Mouse (Mus musculus) neural tube, embryonic 14.5 days (tissue): ENCODE data around the gene Tnip1. TPM values are rescaled to one million over a fixed set of nuclear protein-coding genes. Genes with fewer than 3 reads are reported as not detected.

Experiments
- ATAC-seq: fragments of 200-750 bp; cut with Nextera tagmentation; 2 replicates; pipeline ENCODE4 v1.8.0; 2017; ENCODE audit warnings: low read depth, mild to moderate bottlenecking, moderate TSS enrichment, moderate library complexity
- H3K27ac ChIP-seq: fragments of 300-500 bp; sonication (generic); 2 replicates; pipeline ENCODE4 v1.5.1; 2014; ENCODE audit warnings: low read depth, mild to moderate bottlenecking, control low read depth, low read length, moderate library complexity, mixed read lengths
- H3K27me3 ChIP-seq: fragments of 300-500 bp; sonication (generic); 2 replicates; pipeline ENCODE4 v1.6.1; 2014; ENCODE audit warnings: low read length; ENCODE audit not compliant: control insufficient read depth, insufficient read depth
- H3K36me3 ChIP-seq: fragments of 300-500 bp; sonication (generic); 2 replicates; pipeline ENCODE4 v1.6.1; 2014; ENCODE audit warnings: low read length, mixed read lengths; ENCODE audit not compliant: control insufficient read depth, insufficient read depth
- H3K4me1 ChIP-seq: fragments of 300-500 bp; sonication (generic); 2 replicates; pipeline ENCODE4 v1.6.1; 2014; ENCODE audit warnings: low read length; ENCODE audit not compliant: control insufficient read depth, insufficient read depth
- H3K4me2 ChIP-seq: fragments of 300-500 bp; sonication (generic); 2 replicates; pipeline ENCODE4 v1.6.1; 2014; ENCODE audit warnings: mild to moderate bottlenecking, low read depth, low read length, control low read depth
- H3K4me3 ChIP-seq: fragments of 300-500 bp; sonication (generic); 2 replicates; pipeline ENCODE4 v1.5.1; 2014; ENCODE audit warnings: low read depth, low read length, control low read depth, mixed read lengths
- H3K9ac ChIP-seq: fragments of 300-500 bp; sonication (generic); replicated peaks from 2 replicates; pipeline ENCODE4 v1.6.1; 2014; ENCODE audit warnings: low read depth, mild to moderate bottlenecking, control low read depth, low read length, mixed read lengths
- H3K9me3 ChIP-seq: fragments of 300-500 bp; sonication (generic); 2 replicates; pipeline ENCODE4 v1.6.1; 2016; ENCODE audit warnings: low read length; ENCODE audit not compliant: control insufficient read depth
- WGBS: fragments of 180-500 bp; shearing (Covaris S2); extraction: QIAGEN DNeasy Blood & Tissue Kit; methylation state at CpG from one replicate; pipeline ENCODE4 v1.1.7; 2014; 5-methylcytosine and 5-hydroxymethylcytosine counted together
- polyA plus RNA-seq: library from polyadenylated mRNA; unstranded; fragments of >200 nt; fragmentation: Nextera tagmentation; extraction: Ambion mirVana; gene quantifications from 2 replicates; pipeline ENCODE4 v1.2.1, GENCODE M21; 2014

The Tnip1 gene
- polyA plus RNA-seq, 1 experiment from 2014 or later, result 16.1 TPM

DNA sequence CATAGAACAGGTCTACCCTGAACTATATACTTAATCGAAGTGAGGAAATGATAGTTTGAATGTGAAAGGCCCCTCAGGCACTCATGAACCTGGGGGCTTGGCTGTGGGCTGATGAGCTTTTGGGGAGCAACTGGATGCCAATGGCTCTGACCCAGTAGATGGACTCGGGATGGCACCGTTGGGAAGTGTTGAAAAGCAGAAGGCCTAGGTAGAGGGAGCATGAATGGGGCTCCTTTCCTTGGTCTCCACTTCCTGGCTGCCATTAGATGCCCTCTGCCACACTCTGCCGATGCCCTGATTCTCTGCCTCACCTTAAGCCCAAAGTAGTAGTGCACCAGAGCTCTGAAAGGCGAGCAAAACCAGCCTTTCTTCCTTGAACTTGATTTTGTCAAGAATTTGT, 86.7 kb downstream of the Tnip1 start:
- Histone ChIP-seq H3K4me3 (no peak overlapping the region), H3K36me3 (peaks cover 25% of the 10 kb centered on the region), H3K4me2 (no peak overlapping the region), H3K27ac (no peak overlapping the region), H3K4me1 (no peaks in the 10 kb centered on the region), H3K9me3 (no peaks in the 10 kb centered on the region), H3K27me3 (no peaks in the 10 kb centered on the region), H3K9ac (no peak overlapping the region)
- 94% methylated on average over 5 of the region's 5 CpGs for WGBS
- ATAC-seq, result no peak

DNA sequence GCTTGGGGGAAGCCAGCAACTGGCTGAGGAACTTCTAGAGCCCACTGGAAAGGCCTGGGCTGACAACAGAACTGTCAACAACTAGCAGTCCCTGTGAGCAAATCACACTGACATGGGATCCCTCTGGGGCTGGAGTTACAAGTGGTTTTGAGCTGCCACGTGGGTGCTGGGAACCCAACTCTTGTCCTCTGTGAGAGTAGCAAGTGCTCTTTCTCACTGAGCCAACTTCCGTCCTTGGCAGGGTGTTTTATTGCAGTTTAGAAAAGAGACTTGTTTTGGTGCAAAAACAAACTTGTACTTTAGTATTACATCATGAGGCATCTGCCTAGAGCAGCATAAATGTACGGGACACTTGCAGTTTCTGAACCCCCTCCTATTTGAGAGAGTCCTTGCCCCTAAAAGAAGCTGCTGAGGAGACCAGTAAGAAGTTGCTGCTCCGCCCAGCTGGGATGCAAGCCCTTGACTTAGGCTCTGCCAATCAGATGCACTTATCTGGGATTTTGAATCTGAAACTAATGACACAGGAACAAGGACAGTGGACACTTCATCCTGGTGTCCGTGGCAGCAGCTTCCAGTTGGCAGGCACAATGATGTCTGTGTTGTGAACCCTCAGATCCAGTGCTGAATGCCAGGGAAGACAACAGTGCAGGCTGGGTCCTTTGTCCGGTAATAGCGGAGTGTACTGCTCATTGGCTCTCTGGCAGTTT, 90.7 kb downstream of the Tnip1 start:
- Histone ChIP-seq H3K4me1 (peaks cover 17% of the 10 kb centered on the region), H3K9me3 (no peaks in the 10 kb centered on the region), H3K36me3 (peaks cover 31% of the 10 kb centered on the region), H3K27me3 (no peaks in the 10 kb centered on the region), H3K4me2 (no peak overlapping the region), H3K27ac (0 out of 2 replicates have a peak overlapping the region, but pooled peaks have one; percentile 22), H3K9ac (no peak overlapping the region), H3K4me3 (no peak overlapping the region)
- ATAC-seq, result peak; percentile 60; the same call in 1 of the 2 replicates
- 71% methylated on average over 7 of the region's 7 CpGs for WGBS

DNA sequence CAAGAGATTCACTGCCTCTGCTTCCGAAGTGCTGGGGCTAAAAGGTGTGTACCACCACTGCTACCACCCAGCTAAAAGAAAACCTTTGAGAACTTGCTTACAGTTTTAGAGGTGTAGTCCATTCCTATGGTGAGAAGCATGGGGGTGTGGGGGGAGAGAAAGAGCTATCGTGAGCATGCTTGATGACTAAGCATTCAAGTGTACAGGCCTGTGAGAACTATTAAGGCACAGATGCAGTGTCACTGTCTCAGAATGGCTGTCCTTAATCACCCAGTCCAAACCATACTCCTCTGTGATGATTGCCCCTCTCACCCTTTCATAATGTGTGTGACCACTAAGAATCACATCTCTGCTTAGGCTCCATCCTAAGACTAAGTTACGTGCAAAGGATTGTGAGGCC, 93.4 kb downstream of the Tnip1 start:
- Histone ChIP-seq H3K9ac (no peak overlapping the region), H3K4me2 (no peak overlapping the region)
- 72% methylated on average over 3 of the region's 3 CpGs for WGBS

DNA sequence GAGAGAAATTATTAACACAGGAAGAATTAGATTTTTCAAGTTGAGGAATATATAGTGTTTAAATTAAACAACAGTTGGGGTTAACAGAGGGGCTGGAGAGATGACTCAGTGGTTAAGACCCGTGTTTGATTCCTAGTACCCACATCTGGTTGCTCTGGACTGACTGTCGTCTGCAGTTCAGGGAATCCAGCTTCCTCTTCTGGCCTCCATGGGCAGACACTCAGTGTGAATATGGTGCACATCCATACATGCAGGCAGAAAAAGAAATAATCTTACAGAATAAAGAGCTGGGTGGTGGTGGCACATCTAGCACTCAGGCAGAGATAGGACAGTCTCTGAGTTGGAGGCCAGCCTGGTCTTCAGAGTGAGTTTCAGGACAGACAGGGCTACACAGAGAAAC, 94.3 kb downstream of the Tnip1 start:
- Histone ChIP-seq H3K9me3 (no peaks in the 10 kb centered on the region), H3K27ac (no peak overlapping the region), H3K36me3 (peaks cover 22% of the 10 kb centered on the region), H3K4me3 (no peak overlapping the region), H3K27me3 (no peaks in the 10 kb centered on the region), H3K4me1 (peaks cover 23% of the 10 kb centered on the region), H3K9ac (no peak overlapping the region), H3K4me2 (no peak overlapping the region)
- no peak for ATAC-seq
- WGBS, result 83% methylated on average over 2 of the region's 2 CpGs

More for the DNA sequence above, 93.4 kb downstream of the Tnip1 start:
- ATAC-seq, result no peak
- no peak overlapping the region for H3K27ac ChIP-seq
- no peaks in the 10 kb centered on the region for H3K27me3 ChIP-seq
- H3K4me3 ChIP-seq, result no peak overlapping the region
- H3K9me3 ChIP-seq, result no peaks in the 10 kb centered on the region
- peaks cover 31% of the 10 kb centered on the region for H3K36me3 ChIP-seq
- H3K4me1 ChIP-seq, result peaks cover 23% of the 10 kb centered on the region

DNA sequence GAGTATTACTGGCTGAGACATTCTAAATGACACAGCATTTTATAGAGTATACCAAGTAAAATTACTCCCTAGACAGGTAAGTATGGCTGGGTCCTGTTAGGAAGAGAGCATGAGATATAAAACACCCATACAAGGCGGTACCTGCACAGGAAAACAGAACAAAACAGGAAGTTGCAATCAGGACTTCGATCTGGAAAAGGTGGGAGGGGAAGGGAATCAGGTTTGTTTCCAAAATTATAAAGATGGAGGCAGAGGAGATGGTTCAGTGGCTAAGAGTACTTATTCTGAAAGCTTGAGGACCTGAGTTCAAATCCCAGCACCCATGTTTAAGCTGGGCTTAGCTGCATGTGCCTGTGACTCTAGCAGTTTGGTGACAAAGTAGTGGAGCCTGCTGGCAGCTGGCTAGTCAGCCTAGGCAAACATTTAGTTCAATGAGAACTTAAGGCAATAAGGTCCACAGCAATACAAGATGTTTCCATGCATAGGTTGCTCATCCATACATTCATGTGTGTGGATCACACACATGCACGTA, 94.7 kb downstream of the Tnip1 start:
- H3K4me3 ChIP-seq, result peak overlapping the region; percentile 83
- H3K27ac ChIP-seq, result no peak overlapping the region
- no peaks in the 10 kb centered on the region for H3K27me3 ChIP-seq
- peaks cover 23% of the 10 kb centered on the region for H3K4me1 ChIP-seq
- ATAC-seq, result no peak
- peak overlapping the region; percentile 60 for H3K4me2 ChIP-seq
- peaks cover 20% of the 10 kb centered on the region for H3K36me3 ChIP-seq
- H3K9me3 ChIP-seq, result no peaks in the 10 kb centered on the region
- 93% methylated on average over 3 of the region's 3 CpGs for WGBS
- no peak overlapping the region for H3K9ac ChIP-seq

DNA sequence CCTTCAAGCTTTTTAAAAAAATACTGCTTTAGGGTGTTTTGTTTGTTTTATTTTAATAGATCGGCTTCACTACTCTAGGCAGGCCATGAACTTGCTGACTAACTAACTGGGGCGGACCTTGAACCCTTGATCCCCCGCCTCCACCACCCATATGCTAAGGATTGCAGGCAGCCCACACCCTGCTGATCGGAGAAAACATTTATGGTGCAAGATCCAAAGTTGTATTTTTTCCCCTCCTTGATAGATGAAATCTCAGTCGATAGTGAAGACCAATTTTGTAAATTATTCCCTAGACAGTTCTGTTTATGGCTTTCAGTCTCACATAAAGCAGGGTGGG, 95.7 kb downstream of the Tnip1 start:
- Histone ChIP-seq H3K4me1 (peaks cover 23% of the 10 kb centered on the region), H3K4me3 (peak overlapping the region; percentile 83), H3K4me2 (peak overlapping the region; percentile 60), H3K27me3 (no peaks in the 10 kb centered on the region), H3K9ac (peak overlapping the region; percentile 99), H3K9me3 (no peaks in the 10 kb centered on the region), H3K36me3 (peaks cover 16% of the 10 kb centered on the region), H3K27ac (peak overlapping the region; percentile 89)
- WGBS, result 1% methylated on average over 5 of the region's 5 CpGs
- ATAC-seq, result no peak; the same call in 1 of the 2 replicates

DNA sequence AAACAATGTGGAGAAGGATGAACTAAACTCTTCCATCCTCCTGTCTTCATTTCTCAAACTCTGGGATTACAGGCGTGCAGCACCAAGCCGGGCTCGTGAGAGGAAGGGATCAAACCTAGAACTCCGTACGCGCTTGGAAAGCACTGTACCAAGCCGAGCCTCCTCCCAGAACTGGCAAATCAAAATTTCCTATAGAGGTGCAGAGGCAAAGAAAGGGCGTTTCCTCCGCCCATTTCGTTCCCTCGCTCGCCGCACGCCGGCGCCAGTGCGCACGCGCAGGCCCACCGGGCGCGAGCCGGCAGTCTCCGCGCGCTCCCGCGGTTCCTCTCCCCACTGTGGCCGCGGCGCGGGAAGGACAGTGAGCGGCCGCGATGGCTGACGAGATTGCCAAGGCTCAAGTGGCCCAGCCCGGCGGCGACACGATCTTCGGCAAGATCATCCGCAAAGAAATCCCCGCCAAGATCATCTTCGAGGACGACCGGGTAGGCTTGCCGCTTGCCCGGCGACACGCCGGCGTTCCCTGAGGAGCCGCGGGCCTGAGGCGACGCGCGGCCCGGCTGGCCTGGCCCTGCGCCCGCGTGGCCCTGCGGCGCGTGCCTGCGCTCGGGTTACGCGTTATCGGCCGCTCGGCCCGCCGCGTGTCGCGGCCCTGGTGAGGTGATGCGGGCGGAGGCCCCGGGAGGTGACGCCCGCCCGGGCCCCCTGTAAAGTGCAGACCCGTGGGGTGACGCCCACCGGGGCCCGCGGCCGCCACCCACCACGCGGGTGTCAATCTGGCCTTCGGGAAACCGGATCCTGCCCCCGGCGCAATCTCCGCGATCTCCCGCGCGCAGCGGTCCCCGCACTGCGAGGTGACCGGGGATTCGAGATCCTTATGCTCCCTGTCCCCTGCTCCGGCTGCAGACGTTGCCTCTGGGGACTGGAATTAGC, 96.3 kb downstream of the Tnip1 start, which contains the start of gene Hint1:
TSS of gene Hint1 (plus strand) at position 265 of the 930 bp plus-strand sequence.
- peak within 1 kb of the TSS; percentile 89 for H3K27ac ChIP-seq
- H3K4me2 ChIP-seq, result peak within 1 kb of the TSS; percentile 60
- ATAC-seq, result peak; percentile 83
- H3K36me3 ChIP-seq, result peaks cover 10% of the 10 kb centered on the region
- peaks cover 23% of the 10 kb centered on the region for H3K4me1 ChIP-seq
- no peaks in the 10 kb centered on the region for H3K9me3 ChIP-seq
- H3K9ac ChIP-seq, result peak within 1 kb of the TSS; percentile 99
- peak within 1 kb of the TSS; percentile 83 for H3K4me3 ChIP-seq
- H3K27me3 ChIP-seq, result no peaks in the 10 kb centered on the region
- WGBS, result under 1% methylated on average over 106 of the region's 107 CpGs

DNA sequence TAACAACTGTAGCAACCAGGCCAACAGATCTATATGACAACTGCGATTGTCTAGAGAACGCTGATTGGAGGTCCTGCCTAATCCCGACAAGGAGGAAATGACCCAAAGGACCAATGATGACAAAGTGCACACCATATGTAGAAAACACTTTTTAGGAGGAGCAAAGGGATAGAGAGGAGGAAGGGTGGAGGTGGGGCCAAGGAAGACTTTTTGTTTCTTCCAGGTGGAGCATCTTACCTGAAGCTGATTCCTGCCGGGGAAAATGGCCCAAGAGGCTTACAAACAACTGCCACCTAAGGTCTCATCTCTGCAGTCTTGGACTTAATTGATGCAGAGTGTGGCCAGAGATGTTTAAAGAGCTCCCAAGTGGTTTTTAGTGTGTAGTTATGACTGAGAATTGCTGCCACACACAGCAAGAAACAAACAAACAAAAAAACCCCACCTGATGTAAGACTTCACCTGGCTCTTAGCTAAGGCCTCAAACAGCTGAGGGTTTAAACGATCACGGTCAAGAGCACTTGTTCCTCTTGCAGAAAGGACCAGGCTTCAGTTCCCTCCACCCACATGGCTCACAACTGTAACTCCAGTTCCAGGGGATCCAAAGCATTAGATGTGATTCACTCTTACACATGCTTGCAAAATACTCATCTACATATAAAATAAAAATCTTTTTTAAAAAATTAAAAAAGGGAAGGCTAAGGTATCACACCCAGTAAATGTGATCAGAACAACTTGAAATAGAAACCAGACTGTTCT, 97.2 kb downstream of the Tnip1 start:
- no peak for ATAC-seq
- H3K27me3 ChIP-seq, result no peaks in the 10 kb centered on the region
- peaks cover 23% of the 10 kb centered on the region for H3K4me1 ChIP-seq
- H3K4me2 ChIP-seq, result peak overlapping the region; percentile 60
- H3K9ac ChIP-seq, result peak overlapping the region; percentile 99
- H3K27ac ChIP-seq, result peak overlapping the region; percentile 89
- H3K4me3 ChIP-seq, result peak overlapping the region; percentile 83
- H3K9me3 ChIP-seq, result no peaks in the 10 kb centered on the region
- peaks cover 1% of the 10 kb centered on the region; the same call in 1 of the 2 replicates for H3K36me3 ChIP-seq
- WGBS, result 76% methylated on average over 6 of the region's 6 CpGs
